Mouse (Mus musculus) limb, embryonic 12.5 days (tissue): Measurements from ENCODE around the gene Crip1. TPM values are rescaled to one million over a fixed set of nuclear protein-coding genes. Genes with fewer than 3 reads are reported as not detected.

Source experiments
- ATAC-seq: fragments of 200-750 bp; cut with Nextera tagmentation; 2 replicates; pipeline ENCODE4 v1.8.0; 2017; ENCODE audit warnings: low read depth, moderate TSS enrichment; ENCODE audit not compliant: insufficient number of reproducible peaks, insufficient read depth, low FRiP score, low TSS enrichment
- H3K27ac ChIP-seq: fragments of 300-500 bp; sonication (generic); 2 replicates; pipeline ENCODE4 v1.5.1; 2016; ENCODE audit warnings: mild to moderate bottlenecking, moderate library complexity
- H3K27me3 ChIP-seq: fragments of 300-500 bp; sonication (generic); 2 replicates; pipeline ENCODE4 v1.6.1; 2016; ENCODE audit warnings: mild to moderate bottlenecking, moderate library complexity
- H3K36me3 ChIP-seq: fragments of 300-500 bp; sonication (generic); 2 replicates; pipeline ENCODE4 v1.6.1; 2016; ENCODE audit warnings: mild to moderate bottlenecking, moderate library complexity
- H3K4me1 ChIP-seq: fragments of 300-500 bp; sonication (generic); replicated peaks from 2 replicates; pipeline ENCODE4 v1.6.1; 2016
- H3K4me2 ChIP-seq: fragments of 300-500 bp; sonication (generic); 2 replicates; pipeline ENCODE4 v1.6.1; 2016; ENCODE audit warnings: mild to moderate bottlenecking, moderate library complexity
- H3K4me3 ChIP-seq: fragments of 300-500 bp; sonication (generic); replicated peaks from 2 replicates; pipeline ENCODE4 v1.5.1; 2016; ENCODE audit warnings: mild to moderate bottlenecking
- H3K9ac ChIP-seq: fragments of 300-500 bp; sonication (generic); replicated peaks from 2 replicates; pipeline ENCODE4 v1.6.1; 2016; ENCODE audit warnings: mild to moderate bottlenecking, moderate library complexity
- H3K9me3 ChIP-seq: fragments of 300-500 bp; sonication (generic); 2 replicates; pipeline ENCODE4 v1.6.1; 2016; ENCODE audit warnings: mild to moderate bottlenecking, moderate library complexity
- WGBS: fragments of 180-500 bp; shearing (Covaris S2); methylation state at CpG from one replicate; pipeline ENCODE4 v1.1.7; 2016; 5-methylcytosine and 5-hydroxymethylcytosine counted together
- polyA plus RNA-seq: library from polyadenylated mRNA; unstranded; fragments of >200 nt; fragmentation: Nextera tagmentation; extraction: Ambion mirVana; gene quantifications from 2 replicates; pipeline ENCODE4 v1.2.1, GENCODE M21; 2016

Crip1 gene
- polyA plus RNA-seq, 1 experiment from 2014 or later: 73.2 TPM

DNA sequence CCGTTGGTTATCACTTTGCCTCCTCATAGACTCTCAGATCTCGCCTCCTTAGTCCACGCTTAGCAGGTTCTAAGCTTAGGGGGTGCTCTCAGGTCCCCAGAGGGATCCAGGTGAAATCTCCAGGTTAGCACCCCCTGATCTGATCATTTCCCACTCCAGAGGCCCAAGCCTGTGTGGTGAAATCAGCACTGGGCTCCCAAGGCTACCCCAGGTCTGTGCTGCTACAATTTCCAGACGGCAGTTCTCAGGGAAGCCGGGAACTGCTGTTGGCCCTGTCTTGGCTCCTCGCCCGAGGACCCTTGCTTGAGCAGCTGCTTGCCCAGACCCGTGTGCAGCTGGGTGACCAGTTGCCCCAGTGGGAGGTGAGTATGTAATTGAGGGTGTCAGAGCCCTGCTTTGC is 10.9 kb downstream of the Crip1 start:
- Histone ChIP-seq H3K4me1 (peaks cover 23% of the 10 kb centered on the region), H3K27ac (no peak overlapping the region), H3K27me3 (peaks cover 20% of the 10 kb centered on the region)

DNA sequence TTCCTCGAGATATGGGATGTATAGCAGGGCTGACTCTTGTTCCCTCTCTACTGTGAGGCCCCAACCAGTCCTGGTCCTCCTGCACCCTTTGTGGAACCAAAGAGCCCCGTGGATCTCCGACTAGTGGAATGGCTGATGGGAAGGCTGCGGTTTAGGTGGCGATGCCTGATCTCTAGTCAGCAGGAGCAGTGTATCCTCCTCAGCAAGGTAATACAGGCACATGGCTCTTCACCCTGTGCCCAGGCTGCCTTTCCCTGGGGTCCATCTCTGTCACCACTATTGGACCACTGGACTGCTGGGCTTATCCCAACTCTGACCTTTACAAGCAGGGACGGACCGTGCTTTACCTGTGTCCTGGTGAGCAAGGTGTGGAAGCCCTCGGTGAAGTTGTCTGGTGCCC is 11.4 kb downstream of the Crip1 start:
- H3K27ac ChIP-seq: no peak overlapping the region
- H3K36me3 ChIP-seq: peaks cover 32% of the 10 kb centered on the region
- 92% methylated on average over 8 of the region's 8 CpGs for WGBS
- no peak overlapping the region for H3K4me3 ChIP-seq
- no peaks in the 10 kb centered on the region for H3K9me3 ChIP-seq
- peaks cover 18% of the 10 kb centered on the region for H3K4me1 ChIP-seq
- peak overlapping the region; percentile 60; the same call in 1 of the 2 replicates for H3K9ac ChIP-seq
- no peak for ATAC-seq
- peak overlapping the region; percentile 83 for H3K4me2 ChIP-seq
- peaks cover 15% of the 10 kb centered on the region for H3K27me3 ChIP-seq

More for the DNA sequence above, 10.9 kb downstream of the Crip1 start:
- Histone ChIP-seq H3K4me3 (peak overlapping the region; percentile 63), H3K36me3 (peaks cover 27% of the 10 kb centered on the region), H3K9me3 (no peaks in the 10 kb centered on the region), H3K9ac (peak overlapping the region; percentile 60), H3K4me2 (peak overlapping the region; percentile 83)
- WGBS: 40% methylated on average over 8 of the region's 8 CpGs
- no peak for ATAC-seq

DNA sequence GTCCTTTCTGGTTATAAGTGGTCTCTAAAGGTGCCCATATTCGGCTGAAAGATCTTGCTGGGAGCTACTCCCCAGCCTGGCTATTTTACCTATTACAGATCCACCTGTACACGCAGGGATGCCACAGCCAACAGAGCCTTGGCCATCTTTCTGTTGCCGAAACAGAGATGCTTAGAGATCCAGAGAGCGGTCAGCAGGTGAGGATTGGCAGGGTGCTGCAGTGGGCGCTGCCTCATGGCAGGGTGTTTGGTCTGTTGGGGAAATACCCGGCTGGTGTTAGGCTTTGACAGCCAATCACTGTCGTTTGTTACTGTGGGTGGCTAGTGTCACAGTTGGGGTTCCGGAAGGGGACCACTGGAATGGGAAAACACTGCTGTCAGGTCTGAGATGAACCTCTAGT is 11.9 kb downstream of the Crip1 start:
- no peak overlapping the region for H3K4me2 ChIP-seq
- no peak overlapping the region for H3K9ac ChIP-seq
- no peak for ATAC-seq
- peaks cover 11% of the 10 kb centered on the region; the same call in 1 of the 2 replicates for H3K27me3 ChIP-seq
- H3K36me3 ChIP-seq: peaks cover 36% of the 10 kb centered on the region
- no peak overlapping the region for H3K27ac ChIP-seq
- no peaks in the 10 kb centered on the region for H3K9me3 ChIP-seq
- WGBS: 92% methylated on average over 8 of the region's 8 CpGs
- no peak overlapping the region for H3K4me3 ChIP-seq
- peaks cover 18% of the 10 kb centered on the region for H3K4me1 ChIP-seq

DNA sequence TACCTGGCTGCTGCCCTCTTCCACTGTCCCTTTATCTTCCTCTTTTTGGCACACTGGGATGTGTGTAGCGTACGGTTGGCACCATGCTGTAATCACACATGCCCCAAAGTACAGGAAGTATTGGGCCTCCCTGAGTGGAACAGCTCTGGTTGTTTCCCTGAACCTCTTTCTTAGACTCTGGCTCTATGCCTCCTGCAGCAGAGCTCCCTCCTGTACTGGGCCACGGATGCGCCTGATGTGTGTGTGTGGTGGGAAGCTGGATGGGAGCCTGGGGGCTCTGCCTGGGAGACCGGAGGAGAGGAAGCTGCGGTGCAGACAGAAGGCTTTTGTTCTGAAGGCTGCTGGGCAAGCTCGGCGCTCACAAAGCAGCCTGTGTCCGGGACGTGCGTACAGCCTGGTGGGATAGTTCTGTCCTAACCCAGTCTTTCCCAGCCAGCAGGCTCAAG is 17.5 kb downstream of the Crip1 start:
- Histone ChIP-seq H3K36me3 (peaks cover 36% of the 10 kb centered on the region), H3K27ac (peak overlapping the region; percentile 5; the same call in 1 of the 2 replicates), H3K4me2 (no peak overlapping the region), H3K9ac (no peak overlapping the region), H3K27me3 (no peaks in the 10 kb centered on the region; the same call in 1 of the 2 replicates), H3K4me3 (no peak overlapping the region), H3K9me3 (no peaks in the 10 kb centered on the region), H3K4me1 (no peaks in the 10 kb centered on the region)
- 89% methylated on average over 11 of the region's 11 CpGs for WGBS
- ATAC-seq: no peak

DNA sequence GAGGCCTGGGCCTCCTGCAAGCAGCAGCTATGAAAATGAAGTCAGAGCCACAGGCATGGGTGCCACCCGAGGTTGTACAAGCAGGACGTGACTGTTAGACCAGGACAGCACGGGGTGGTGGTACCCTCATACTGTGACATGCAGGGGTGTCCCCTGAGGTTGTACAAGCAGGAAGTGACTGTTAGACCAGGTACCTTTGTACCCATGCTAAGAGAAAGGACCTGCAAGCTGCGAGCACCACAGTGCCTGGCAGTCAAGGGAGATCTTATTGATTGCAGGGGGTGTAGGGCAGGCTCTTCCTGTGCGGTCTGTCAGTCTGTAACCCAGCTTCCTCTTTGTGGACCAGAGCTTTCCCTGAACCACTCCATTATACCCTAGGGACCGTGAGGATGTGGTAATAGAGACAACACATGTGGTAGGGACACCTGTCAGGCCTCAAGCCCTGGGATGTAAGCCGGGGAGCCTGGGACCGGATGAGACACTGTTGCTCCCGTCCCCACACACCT is 22.0 kb downstream of the Crip1 start:
- no peak overlapping the region for H3K4me3 ChIP-seq
- no peaks in the 10 kb centered on the region for H3K4me1 ChIP-seq
- no peak overlapping the region for H3K9ac ChIP-seq
- H3K9me3 ChIP-seq: no peaks in the 10 kb centered on the region
- H3K27me3 ChIP-seq: no peaks in the 10 kb centered on the region; the same call in 1 of the 2 replicates
- H3K4me2 ChIP-seq: no peak overlapping the region
- WGBS: 79% methylated on average over 9 of the region's 9 CpGs
- no peak overlapping the region for H3K27ac ChIP-seq
- peaks cover 10% of the 10 kb centered on the region for H3K36me3 ChIP-seq
- no peak for ATAC-seq

DNA sequence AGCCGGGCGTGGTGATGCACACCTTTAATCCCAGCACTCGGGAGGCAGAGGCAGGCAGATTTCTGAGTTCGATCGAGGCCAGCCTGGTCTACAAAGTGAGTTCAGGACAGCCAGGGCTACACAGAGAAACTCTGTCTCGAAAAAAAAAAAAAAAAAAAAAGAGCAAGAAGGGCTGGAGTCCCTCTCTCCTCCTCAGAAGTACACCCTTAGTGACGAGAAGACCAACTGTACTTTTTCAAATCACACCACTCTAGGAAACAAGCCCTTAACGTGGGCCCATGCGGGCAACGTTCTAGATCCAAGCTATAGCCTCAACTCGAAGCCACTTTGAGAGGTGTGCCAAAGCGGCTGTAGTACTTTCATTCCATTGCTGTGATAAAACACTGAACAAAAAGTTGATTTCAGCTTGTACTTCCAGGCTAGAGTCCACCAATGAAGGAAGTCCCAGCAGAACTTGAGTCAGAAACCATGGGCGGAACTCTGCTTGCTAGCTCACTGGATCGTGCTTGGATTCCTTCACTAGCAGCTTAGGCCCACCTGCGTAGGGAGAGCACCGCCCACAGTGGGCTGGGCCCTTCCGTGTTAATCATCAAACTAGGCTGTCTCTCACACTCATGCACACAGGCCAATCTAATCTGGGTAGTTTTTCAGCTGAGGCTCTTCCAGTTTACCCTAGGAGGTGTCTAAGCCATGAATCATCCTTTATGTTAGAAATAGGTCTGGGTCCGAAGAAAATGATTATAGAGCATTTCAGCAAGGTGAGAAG is 31.0 kb downstream of the Crip1 start:
- Histone ChIP-seq H3K27ac (no peak overlapping the region), H3K4me2 (no peak overlapping the region), H3K27me3 (no peaks in the 10 kb centered on the region), H3K4me1 (no peaks in the 10 kb centered on the region), H3K9me3 (no peaks in the 10 kb centered on the region), H3K4me3 (no peak overlapping the region), H3K9ac (no peak overlapping the region), H3K36me3 (no peaks in the 10 kb centered on the region)
- ATAC-seq: no peak
- WGBS: 81% methylated on average over 18 of the region's 18 CpGs

DNA sequence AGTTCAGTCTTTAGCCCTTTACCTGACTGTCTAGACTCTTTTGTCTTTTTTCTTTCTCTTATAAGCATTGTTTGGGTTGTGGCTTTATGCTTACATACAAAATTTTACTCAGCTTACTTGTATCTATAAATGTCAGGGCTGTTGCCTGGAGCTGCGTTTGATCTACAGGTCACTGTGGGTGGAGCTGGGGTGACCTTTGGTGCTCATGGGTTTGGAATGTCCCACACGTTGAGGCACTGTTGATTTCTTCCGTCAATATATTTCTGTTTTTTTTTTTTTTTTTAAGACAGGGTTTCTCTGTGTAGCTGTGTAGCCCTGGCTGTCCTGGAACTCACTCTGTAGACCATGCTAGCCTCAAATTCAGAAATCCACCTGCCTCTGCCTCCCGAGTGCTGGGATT is 34.9 kb downstream of the Crip1 start:
- H3K27ac ChIP-seq: no peak overlapping the region
- WGBS: 54% methylated on average over 4 of the region's 4 CpGs
- no peak overlapping the region for H3K9ac ChIP-seq
- H3K36me3 ChIP-seq: no peaks in the 10 kb centered on the region
- no peak overlapping the region for H3K4me2 ChIP-seq
- H3K27me3 ChIP-seq: peaks cover 18% of the 10 kb centered on the region
- no peaks in the 10 kb centered on the region for H3K9me3 ChIP-seq
- no peak for ATAC-seq
- no peak overlapping the region for H3K4me3 ChIP-seq
- H3K4me1 ChIP-seq: 0 out of 2 replicates have a peak, but pooled peaks cover 9% of the 10 kb centered on the region

DNA sequence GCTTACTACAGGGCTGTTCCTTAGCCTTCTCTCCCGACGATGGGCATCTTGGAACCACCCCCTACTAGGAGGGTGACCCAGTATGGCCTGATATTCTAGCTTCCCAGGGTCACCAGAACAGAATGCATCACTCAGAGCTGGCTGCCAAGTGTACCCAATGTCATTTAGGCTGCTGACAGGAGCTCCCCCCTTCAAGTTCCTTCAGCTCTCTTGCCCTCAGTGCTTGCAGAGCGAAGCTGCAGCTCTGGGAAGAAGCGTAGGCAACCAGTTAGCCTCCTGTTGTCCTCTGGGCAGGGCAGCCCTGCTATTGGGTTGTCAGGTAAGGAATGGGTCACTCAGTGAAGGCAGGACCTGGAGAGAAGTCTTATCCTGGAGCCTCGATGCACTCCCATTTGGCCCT is 38.8 kb downstream of the Crip1 start:
- Histone ChIP-seq H3K27ac (no peak overlapping the region), H3K9me3 (no peaks in the 10 kb centered on the region), H3K36me3 (peaks cover 19% of the 10 kb centered on the region), H3K27me3 (peaks cover 44% of the 10 kb centered on the region), H3K4me3 (peak overlapping the region; percentile 70; the same call in 1 of the 2 replicates), H3K4me2 (peak overlapping the region; percentile 83), H3K9ac (no peak overlapping the region), H3K4me1 (peaks cover 29% of the 10 kb centered on the region)
- 60% methylated on average over 5 of the region's 5 CpGs for WGBS
- no peak for ATAC-seq

DNA sequence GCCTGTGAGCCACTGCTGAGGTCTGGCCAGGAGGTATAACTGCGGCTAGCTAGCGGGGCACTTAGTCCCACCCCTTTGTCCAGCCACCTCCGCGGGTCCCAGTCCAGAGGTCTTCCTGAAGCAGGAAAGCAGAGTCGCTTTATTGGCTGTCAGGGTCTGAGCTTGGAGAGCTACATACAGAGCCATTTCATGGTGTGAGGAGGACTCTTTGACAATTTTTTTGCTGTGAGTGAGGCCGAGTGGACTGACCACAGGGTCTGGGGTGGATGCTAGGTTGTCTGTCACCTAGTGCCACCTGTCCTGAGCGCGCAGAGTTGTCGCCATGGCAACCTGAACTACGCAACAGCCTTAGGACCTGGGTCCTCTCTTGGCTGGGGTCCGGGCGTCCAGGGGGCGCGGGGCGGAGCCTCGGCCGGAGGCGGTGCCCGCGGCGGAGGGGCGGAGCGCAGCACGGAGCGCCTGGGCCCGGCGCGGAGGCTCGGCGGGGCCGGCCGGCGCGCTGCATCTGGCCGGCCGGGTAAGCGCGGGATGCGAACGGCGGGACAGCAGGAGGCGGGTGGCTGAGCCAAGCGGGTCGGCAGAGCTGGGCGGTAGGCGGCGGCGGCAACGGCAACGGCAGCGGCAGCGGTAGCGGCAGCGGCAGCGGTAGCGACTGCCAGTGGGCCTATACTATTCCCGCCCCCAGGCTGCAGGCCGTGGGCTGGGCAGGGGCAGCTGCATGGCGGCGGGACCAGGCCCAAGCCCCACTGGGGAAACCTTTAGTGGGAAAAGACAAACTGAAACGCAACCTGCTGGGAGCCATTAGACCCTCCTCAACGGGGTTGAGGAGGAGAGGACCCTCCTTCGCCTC is 39.6 kb downstream of the Crip1 start, which contains the start of gene Tmem121:
Gene Tmem121 (plus strand): TSS at position 489 of the 850 bp plus-strand sequence.
- H3K9ac ChIP-seq: peak within 1 kb of the TSS; percentile 75
- no peak within 1 kb of the TSS for H3K27ac ChIP-seq
- peaks cover 29% of the 10 kb centered on the region for H3K4me1 ChIP-seq
- ATAC-seq: peak; percentile 32
- peaks cover 44% of the 10 kb centered on the region for H3K27me3 ChIP-seq
- H3K36me3 ChIP-seq: peaks cover 26% of the 10 kb centered on the region
- no peaks in the 10 kb centered on the region for H3K9me3 ChIP-seq
- H3K4me2 ChIP-seq: peak within 1 kb of the TSS; percentile 83
- H3K4me3 ChIP-seq: peak within 1 kb of the TSS; percentile 70
- 1% methylated on average over 62 of the region's 63 CpGs for WGBS

DNA sequence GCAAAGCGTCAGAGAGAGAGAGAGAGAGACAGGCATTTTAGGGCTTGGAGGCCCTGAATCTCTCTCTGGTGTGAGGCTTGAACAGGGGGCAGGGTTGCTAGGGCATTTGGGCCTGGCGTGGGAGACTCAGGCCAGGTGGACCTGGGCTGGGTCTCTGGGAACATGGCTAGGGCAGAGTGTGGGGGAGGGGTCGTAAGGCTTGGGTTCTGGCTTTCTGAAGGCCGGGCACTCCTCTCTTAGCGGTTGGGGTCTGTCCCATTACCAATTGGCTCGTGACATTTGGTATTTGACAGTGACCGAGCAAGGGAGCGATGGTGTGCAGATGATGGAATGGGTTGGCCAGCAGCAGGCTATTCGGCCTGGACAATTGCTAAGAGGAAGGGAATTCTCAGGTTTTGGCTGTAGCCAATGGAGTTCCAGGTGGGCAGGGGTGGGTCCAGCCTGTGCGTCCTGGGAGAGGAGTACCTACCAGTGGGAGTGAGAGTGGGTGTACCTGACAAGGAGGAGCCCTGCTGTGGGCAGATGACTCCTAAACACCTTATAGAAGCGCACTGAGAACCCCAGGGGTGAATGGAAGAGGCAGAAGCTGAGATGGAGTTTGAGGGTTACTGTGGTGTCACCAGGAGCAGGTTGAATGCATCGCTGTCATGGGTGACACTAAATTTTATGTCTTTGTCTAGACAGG is 40.4 kb downstream of the Crip1 start:
- H3K4me2 ChIP-seq: peak overlapping the region; percentile 83
- no peak overlapping the region for H3K27ac ChIP-seq

More for the DNA sequence above, 40.4 kb downstream of the Crip1 start:
- Histone ChIP-seq H3K27me3 (peaks cover 44% of the 10 kb centered on the region), H3K9me3 (no peaks in the 10 kb centered on the region), H3K36me3 (peaks cover 26% of the 10 kb centered on the region), H3K4me1 (peaks cover 29% of the 10 kb centered on the region), H3K4me3 (peak overlapping the region; percentile 70), H3K9ac (peak overlapping the region; percentile 75)
- ATAC-seq: no peak
- WGBS: 38% methylated on average over 12 of the region's 12 CpGs
